Comparison of ENCODE assay signal across 22 mouse cellular contexts in genomic region chr5:55395986-55396385, GRCm38 (mm10).
DNase-seq lines count a peak whose midpoint lies in the region; ATAC-seq lines count a peak whose summit lies in the region.
"Had no signal": no experiment of that assay in that cellular context is flagged by ENCODE, and none has a peak within 500 bp of the region (broad histone marks: within the 10 kb centered on the region; RNA-seq: fewer than 3 reads in every experiment).

No protein-coding gene starts in this region.

- no peaks in the 10 kb centered on the region for H3K9me3 ChIP-seq in midbrain, embryonic 11.5 days (ENCODE audit: control insufficient read depth, low read length)
- H3K9me3 ChIP-seq in midbrain, embryonic 16.5 days (replicated peaks; ENCODE audit: control insufficient read depth, low read length, poor library complexity, severe bottlenecking), result no peaks in the 10 kb centered on the region
- H3K9me3 ChIP-seq in forebrain, embryonic 11.5 days (ENCODE audit: control insufficient read depth, low read length), result no peaks in the 10 kb centered on the region
- H3K9me3 ChIP-seq: embryonic facial prominence, embryonic 10.5 days; embryonic facial prominence, embryonic 12.5 days; forebrain, embryonic 12.5 days; G1E had no signal

- WGBS in midbrain, embryonic 11.5 days, result 44% methylated on average over 2 of the region's 2 CpGs
- 41% methylated on average over 2 of the region's 2 CpGs for WGBS in midbrain, embryonic 16.5 days
- WGBS in forebrain, embryonic 11.5 days, result 33% methylated on average over 2 of the region's 2 CpGs

- H3K27me3 ChIP-seq in midbrain, embryonic 11.5 days (ENCODE audit: control insufficient read depth, insufficient read depth, low read length), result no peaks in the 10 kb centered on the region
- no peaks in the 10 kb centered on the region for H3K27me3 ChIP-seq in midbrain, embryonic 16.5 days (ENCODE audit: control insufficient read depth, insufficient read depth, low read depth, low read length)
- no peaks in the 10 kb centered on the region for H3K27me3 ChIP-seq in forebrain, embryonic 11.5 days (ENCODE audit: control insufficient read depth, insufficient read depth, low read length)
- H3K27me3 ChIP-seq: CH12.LX; embryonic facial prominence, embryonic 12.5 days; forebrain, embryonic 12.5 days had no signal

- peak; percentile 26 for DNase-seq in midbrain, embryonic 11.5 days (ENCODE audit: low spot score, missing footprints)
- peak; percentile 68 for DNase-seq in retina, embryonic 14.5 days (ENCODE audit: low spot score)
- DNase-seq in forebrain, embryonic 11.5 days (ENCODE audit: low spot score), result no peak
- DNase-seq in spleen, postnatal 4 days (ENCODE audit: low spot score in 2 of 2), result no peak
- DNase-seq: adrenal gland, adult 2 months; adrenal gland, postnatal 10 days; adrenal gland, postnatal 25 days; B cell, adult 2 months; cerebellum, adult 11-12 months; cerebellum, adult 2 months; cerebellum, adult 9-10 months; cerebellum, postnatal 10 days; cerebellum, postnatal 25 days had no signal

- no peak overlapping the region for H3K27ac ChIP-seq in midbrain, embryonic 11.5 days (ENCODE audit: low read depth, low read length)
- H3K27ac ChIP-seq in midbrain, embryonic 16.5 days (ENCODE audit: low read length), result no peak overlapping the region
- H3K27ac ChIP-seq in forebrain, embryonic 11.5 days (ENCODE audit: low read depth, low read length), result no peak overlapping the region
- H3K27ac ChIP-seq: embryonic facial prominence, embryonic 10.5 days; embryonic facial prominence, embryonic 12.5 days; forebrain, embryonic 12.5 days had no signal

- no peak overlapping the region for H3K4me3 ChIP-seq in midbrain, embryonic 11.5 days (ENCODE audit: low read depth, low read length)
- no peak overlapping the region for H3K4me3 ChIP-seq in midbrain, embryonic 16.5 days (ENCODE audit: low read depth, low read length)
- no peak overlapping the region for H3K4me3 ChIP-seq in forebrain, embryonic 11.5 days (ENCODE audit: low read depth, low read length)
- H3K4me3 ChIP-seq: embryonic facial prominence, embryonic 10.5 days; embryonic facial prominence, embryonic 12.5 days; forebrain, embryonic 12.5 days had no signal

- no peaks in the 10 kb centered on the region for H3K4me1 ChIP-seq in midbrain, embryonic 11.5 days (ENCODE audit: control insufficient read depth, insufficient read depth, low read length)
- H3K4me1 ChIP-seq in midbrain, embryonic 16.5 days (ENCODE audit: control insufficient read depth, insufficient read depth, low read length), result no peaks in the 10 kb centered on the region
- H3K4me1 ChIP-seq in forebrain, embryonic 11.5 days (replicated peaks; ENCODE audit: control insufficient read depth, insufficient read depth, low read length), result no peaks in the 10 kb centered on the region
- H3K4me1 ChIP-seq: embryonic facial prominence, embryonic 10.5 days; embryonic facial prominence, embryonic 12.5 days; forebrain, embryonic 12.5 days had no signal

- no peak overlapping the region for H3K4me2 ChIP-seq in midbrain, embryonic 11.5 days
- H3K4me2 ChIP-seq in midbrain, embryonic 16.5 days (ENCODE audit: low read length), result no peak overlapping the region
- no peak overlapping the region for H3K4me2 ChIP-seq in forebrain, embryonic 11.5 days (ENCODE audit: low read depth, low read length, severe bottlenecking)
- H3K4me2 ChIP-seq: embryonic facial prominence, embryonic 12.5 days; forebrain, embryonic 12.5 days had no signal

- no peak overlapping the region for H3K9ac ChIP-seq in midbrain, embryonic 11.5 days (ENCODE audit: low read length)
- H3K9ac ChIP-seq in midbrain, embryonic 16.5 days (ENCODE audit: low read depth, low read length), result no peak overlapping the region
- no peak overlapping the region for H3K9ac ChIP-seq in forebrain, embryonic 11.5 days (ENCODE audit: low read length)
- H3K9ac ChIP-seq: embryonic facial prominence, embryonic 12.5 days; forebrain, embryonic 12.5 days had no signal

- ATAC-seq in midbrain, embryonic 11.5 days (ENCODE audit: low FRiP score), result no peak
- ATAC-seq in midbrain, embryonic 16.5 days, result no peak
- no peak; the same call in 1 of the 2 replicates for ATAC-seq in forebrain, embryonic 11.5 days (replicated peaks; ENCODE audit: low FRiP score)
- ATAC-seq: CD4-positive, CD25-positive, alpha-beta regulatory T cell, adult 4 months; forebrain, embryonic 14.5 days; forebrain, embryonic 16.5 days had no signal

- H3K36me3 ChIP-seq in midbrain, embryonic 11.5 days (ENCODE audit: control insufficient read depth, insufficient read depth, low read length), result no peaks in the 10 kb centered on the region
- no peaks in the 10 kb centered on the region for H3K36me3 ChIP-seq in midbrain, embryonic 16.5 days (ENCODE audit: control insufficient read depth, insufficient read depth, low read length)
- no peaks in the 10 kb centered on the region for H3K36me3 ChIP-seq in forebrain, embryonic 11.5 days (ENCODE audit: control insufficient read depth, insufficient read depth, low read length)
- H3K36me3 ChIP-seq: embryonic facial prominence, embryonic 10.5 days; embryonic facial prominence, embryonic 12.5 days; forebrain, embryonic 12.5 days; G1E had no signal

Comparison
In these comparisons a context has a peak if more than half of its experiments do, and no peak if none do; other contexts are left out.
1. DNase-seq: peak in midbrain, embryonic 11.5 days (single experiment) and retina, embryonic 14.5 days (single experiment); none in forebrain, embryonic 11.5 days (single experiment) and spleen, postnatal 4 days (0 of 2).